Mouse (Mus musculus) kidney, postnatal 0 days (tissue): ENCODE measurements around the gene Ifitm6. TPM values are rescaled to one million over a fixed set of nuclear protein-coding genes. Genes with fewer than 3 reads are reported as not detected.
A peak's percentile ranks its signal among the peaks of the same experiment; 100 is the strongest.

Experiments used
- ATAC-seq: fragments of 200-750 bp; cut with Nextera tagmentation; replicated peaks from 2 replicates; pipeline ENCODE4 v1.8.0; 2017; ENCODE audit warnings: low read depth, moderate number of reproducible peaks, moderate TSS enrichment, moderate library complexity; ENCODE audit not compliant: low FRiP score
- DNase-seq: peaks from one replicate; pipeline ENCODE4 v3.0.0-alpha.2; 2016; ENCODE audit warnings: low spot score
- H3K27ac ChIP-seq: fragments of 300-500 bp; sonication (generic); 2 replicates; pipeline ENCODE4 v1.5.1; 2014; ENCODE audit warnings: mild to moderate bottlenecking
- H3K27me3 ChIP-seq: fragments of 300-500 bp; sonication (generic); 2 replicates; pipeline ENCODE4 v1.6.1; 2014; ENCODE audit warnings: low read length, mixed read lengths; ENCODE audit not compliant: insufficient read depth
- H3K36me3 ChIP-seq: fragments of 300-500 bp; sonication (generic); 2 replicates; pipeline ENCODE4 v1.6.1; 2014; ENCODE audit warnings: low read length, mixed read lengths; ENCODE audit not compliant: insufficient read depth
- H3K4me1 ChIP-seq: fragments of 300-500 bp; sonication (generic); replicated peaks from 2 replicates; pipeline ENCODE4 v1.6.1; 2014; ENCODE audit warnings: antibody characterized with exemption, low read length, mixed read lengths; ENCODE audit not compliant: insufficient read depth
- H3K4me2 ChIP-seq: fragments of 300-500 bp; sonication (generic); 2 replicates; pipeline ENCODE4 v1.6.1; 2014; ENCODE audit warnings: mild to moderate bottlenecking, low read length, moderate library complexity, mixed read lengths
- H3K4me3 ChIP-seq: fragments of 300-500 bp; sonication (generic); replicated peaks from 2 replicates; pipeline ENCODE4 v1.5.1; 2014; ENCODE audit warnings: low read depth, low read length
- H3K9ac ChIP-seq: fragments of 300-500 bp; sonication (generic); 2 replicates; pipeline ENCODE4 v1.6.1; 2014; ENCODE audit warnings: low read depth, low read length
- H3K9me3 ChIP-seq: fragments of 300-500 bp; sonication (generic); replicated peaks from 2 replicates; pipeline ENCODE4 v1.6.1; 2016; ENCODE audit warnings: low read length, inconsistent platforms, mixed read lengths
- CTCF ChIP-seq: IDR thresholded peaks from 2 replicates; pipeline ENCODE4 v1.5.1; 2016; ENCODE audit warnings: antibody characterized with exemption, low read depth, mild to moderate bottlenecking, moderate library complexity
- WGBS: fragments of 180-500 bp; shearing (Covaris S2); extraction: QIAGEN DNeasy Blood & Tissue Kit; methylation state at CpG from one replicate; pipeline ENCODE4 v1.1.7; 2014; 5-methylcytosine and 5-hydroxymethylcytosine counted together
- polyA plus RNA-seq: library from polyadenylated mRNA; unstranded; fragments of >200 nt; fragmentation: Nextera tagmentation; extraction: Ambion mirVana; gene quantifications from 2 replicates; pipeline ENCODE4 v1.2.1, GENCODE M21; 2015

Ifitm6 gene
- polyA plus RNA-seq, 1 experiment from 2014 or later = 1.1 TPM

DNA sequence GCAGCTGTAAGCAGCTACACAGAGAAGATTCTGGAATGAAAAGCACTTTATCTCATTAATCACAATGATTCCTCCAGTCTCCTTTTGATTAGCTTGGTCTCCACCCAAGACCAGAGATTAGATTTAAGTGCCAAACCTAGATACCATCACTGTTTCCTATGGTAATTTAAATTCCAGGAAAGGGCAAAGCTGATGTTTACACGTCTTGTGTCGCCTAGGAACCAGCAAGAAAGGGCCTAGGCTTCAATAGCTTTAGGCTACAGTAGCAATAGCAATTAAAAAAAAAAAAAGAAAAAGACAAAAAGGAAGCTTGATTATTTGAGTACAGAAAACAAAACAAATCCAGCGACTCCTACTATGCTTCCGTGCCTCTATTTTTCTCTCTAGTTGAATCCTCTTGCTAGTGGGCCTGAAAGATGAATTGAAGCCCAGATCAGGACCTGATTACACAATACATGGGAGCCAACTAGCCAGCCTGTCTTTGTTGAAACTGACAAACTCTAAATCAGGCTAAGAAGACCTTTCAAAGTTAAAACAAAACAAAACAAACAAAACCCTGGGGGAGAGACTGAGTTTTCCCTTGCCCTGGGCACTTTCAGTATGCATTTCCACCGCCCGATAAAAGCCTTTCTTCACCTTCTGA is 8.5 kb upstream of the Ifitm6 start:
- Histone ChIP-seq H3K9ac (no peak overlapping the region), H3K4me2 (no peak overlapping the region), H3K4me3 (no peak overlapping the region), H3K4me1 (no peaks in the 10 kb centered on the region), H3K27ac (peak overlapping the region; percentile 38; the same call in 1 of the 2 replicates), H3K36me3 (no peaks in the 10 kb centered on the region), H3K9me3 (no peaks in the 10 kb centered on the region), H3K27me3 (no peaks in the 10 kb centered on the region)
- 52% methylated on average over 6 of the region's 6 CpGs for WGBS
- DNase-seq = no peak
- TF ChIP-seq CTCF = no peak
- ATAC-seq = no peak

GRCm38 (mm10) chr7:141024865-141025838 is 7.4 kb upstream of the Ifitm6 start:
- 52% methylated on average over 6 of the region's 6 CpGs for WGBS
- no peak for ATAC-seq
- Histone ChIP-seq H3K9ac (no peak overlapping the region), H3K4me1 (no peaks in the 10 kb centered on the region), H3K9me3 (no peaks in the 10 kb centered on the region), H3K27ac (peak overlapping the region; percentile 55; the same call in 1 of the 2 replicates), H3K36me3 (no peaks in the 10 kb centered on the region), H3K4me3 (no peak overlapping the region), H3K27me3 (no peaks in the 10 kb centered on the region), H3K4me2 (no peak overlapping the region)
- DNase-seq = peak; percentile 34
- TF ChIP-seq CTCF = no peak

GRCm38 (mm10) chr7:141021489-141022449 is 4.0 kb upstream of the Ifitm6 start:
- no peak for TF ChIP-seq CTCF
- no peak overlapping the region for H3K9ac ChIP-seq
- no peak overlapping the region for H3K4me3 ChIP-seq
- ATAC-seq = no peak
- no peaks in the 10 kb centered on the region for H3K9me3 ChIP-seq
- H3K36me3 ChIP-seq = no peaks in the 10 kb centered on the region
- WGBS = 75% methylated on average over 14 of the region's 14 CpGs
- DNase-seq = no peak
- no peak overlapping the region for H3K27ac ChIP-seq
- H3K4me1 ChIP-seq = no peaks in the 10 kb centered on the region
- no peak overlapping the region for H3K4me2 ChIP-seq
- no peaks in the 10 kb centered on the region for H3K27me3 ChIP-seq

DNA sequence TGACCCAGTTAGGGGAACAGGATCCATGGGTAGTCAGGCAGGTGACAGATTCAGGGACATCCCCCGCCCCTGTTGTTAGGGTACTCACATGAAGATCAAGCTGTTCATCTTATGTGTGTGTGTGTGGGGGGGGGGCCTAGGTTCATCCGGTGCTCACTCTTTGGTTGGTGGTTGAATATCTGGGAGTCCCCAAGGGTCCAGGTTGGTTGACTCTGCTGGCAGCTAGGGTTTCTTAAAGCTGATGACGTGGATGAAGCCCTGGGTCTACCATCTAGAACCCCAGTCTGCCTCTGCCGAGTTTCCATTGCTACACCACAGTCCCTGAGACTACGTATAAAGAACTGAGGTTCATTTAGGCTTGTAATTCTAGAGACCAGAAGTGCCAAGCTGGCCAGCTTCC is 1.3 kb upstream of the Ifitm6 start:
- WGBS = 92% methylated on average over 5 of the region's 5 CpGs
- TF ChIP-seq CTCF = no peak

GRCm38 (mm10) chr7:141016707-141017697 is 722 bp downstream of the Ifitm6 start:
- Histone ChIP-seq H3K4me2 (no peak overlapping the region), H3K9ac (no peak overlapping the region), H3K36me3 (no peaks in the 10 kb centered on the region), H3K9me3 (no peaks in the 10 kb centered on the region), H3K27me3 (no peaks in the 10 kb centered on the region), H3K4me1 (no peaks in the 10 kb centered on the region), H3K27ac (no peak overlapping the region), H3K4me3 (no peak overlapping the region)
- no peak for DNase-seq
- WGBS = 82% methylated on average over 10 of the region's 10 CpGs
- TF ChIP-seq CTCF = peak; percentile 31; the same call in 1 of the 2 replicates
- no peak for ATAC-seq

More for the DNA sequence above, 1.3 kb upstream of the Ifitm6 start:
- no peaks in the 10 kb centered on the region for H3K27me3 ChIP-seq
- ATAC-seq (no peak), DNase-seq (no peak)
- H3K4me2 ChIP-seq = no peak overlapping the region
- no peak overlapping the region for H3K9ac ChIP-seq
- no peaks in the 10 kb centered on the region for H3K36me3 ChIP-seq
- H3K9me3 ChIP-seq = no peaks in the 10 kb centered on the region
- H3K4me3 ChIP-seq = no peak overlapping the region
- no peak overlapping the region for H3K27ac ChIP-seq
- no peaks in the 10 kb centered on the region for H3K4me1 ChIP-seq
